Mouse (Mus musculus) limb, embryonic 11.5 days (tissue): ENCODE results near the gene Neb. TPM values are rescaled to one million over a fixed set of nuclear protein-coding genes. Genes with fewer than 3 reads are reported as not detected.
A peak's percentile ranks its signal among the peaks of the same experiment; 100 is the strongest.

ENCODE experiments used
- ATAC-seq: fragments of 200-750 bp; cut with Nextera tagmentation; 2 replicates; pipeline ENCODE4 v1.8.0; 2017; ENCODE audit warnings: low read depth; ENCODE audit not compliant: insufficient number of reproducible peaks, low FRiP score, low TSS enrichment
- DNase-seq: peaks from one replicate; pipeline ENCODE4 v3.0.0-alpha.2; 2015; ENCODE audit warnings: low spot score
- H3K27ac ChIP-seq: fragments of 300-500 bp; sonication (generic); replicated peaks from 2 replicates; pipeline ENCODE4 v1.5.1; 2014; ENCODE audit warnings: low read depth, mild to moderate bottlenecking, low read length
- H3K27me3 ChIP-seq: fragments of 300-500 bp; sonication (generic); 2 replicates; pipeline ENCODE4 v1.6.1; 2014; ENCODE audit warnings: mild to moderate bottlenecking, low read length, mixed read lengths; ENCODE audit not compliant: control insufficient read depth, insufficient read depth
- H3K36me3 ChIP-seq: fragments of 300-500 bp; sonication (generic); 2 replicates; pipeline ENCODE4 v1.6.1; 2014; ENCODE audit warnings: mild to moderate bottlenecking, low read length, moderate library complexity, mixed read lengths; ENCODE audit not compliant: control insufficient read depth, insufficient read depth
- H3K4me1 ChIP-seq: fragments of 300-500 bp; sonication (generic); 2 replicates; pipeline ENCODE4 v1.6.1; 2014; ENCODE audit warnings: low read length, mixed read lengths; ENCODE audit not compliant: control insufficient read depth, insufficient read depth
- H3K4me2 ChIP-seq: fragments of 300-500 bp; sonication (generic); 2 replicates; pipeline ENCODE4 v1.6.1; 2014; ENCODE audit warnings: low read depth, mild to moderate bottlenecking, moderate library complexity; ENCODE audit not compliant: severe bottlenecking
- H3K4me3 ChIP-seq: fragments of 300-500 bp; sonication (generic); 2 replicates; pipeline ENCODE4 v1.5.1; 2014; ENCODE audit warnings: low read depth, low read length
- H3K9ac ChIP-seq: fragments of 300-500 bp; sonication (generic); 2 replicates; pipeline ENCODE4 v1.6.1; 2014; ENCODE audit warnings: mild to moderate bottlenecking, low read length
- H3K9me3 ChIP-seq: fragments of 300-500 bp; sonication (generic); 2 replicates; pipeline ENCODE4 v1.6.1; 2016; ENCODE audit warnings: low read length; ENCODE audit not compliant: control insufficient read depth
- WGBS: fragments of 180-500 bp; shearing (Covaris S2); extraction: QIAGEN DNeasy Blood & Tissue Kit; methylation state at CpG from one replicate; pipeline ENCODE4 v1.1.7; 2014; 5-methylcytosine and 5-hydroxymethylcytosine counted together
- polyA plus RNA-seq: library from polyadenylated mRNA; unstranded; fragments of >200 nt; fragmentation: Nextera tagmentation; extraction: Ambion mirVana; gene quantifications from 2 replicates; pipeline ENCODE4 v1.2.1, GENCODE M21; 2014

The Neb gene
- polyA plus RNA-seq, 1 experiment from 2014 or later = 8.1 TPM

DNA sequence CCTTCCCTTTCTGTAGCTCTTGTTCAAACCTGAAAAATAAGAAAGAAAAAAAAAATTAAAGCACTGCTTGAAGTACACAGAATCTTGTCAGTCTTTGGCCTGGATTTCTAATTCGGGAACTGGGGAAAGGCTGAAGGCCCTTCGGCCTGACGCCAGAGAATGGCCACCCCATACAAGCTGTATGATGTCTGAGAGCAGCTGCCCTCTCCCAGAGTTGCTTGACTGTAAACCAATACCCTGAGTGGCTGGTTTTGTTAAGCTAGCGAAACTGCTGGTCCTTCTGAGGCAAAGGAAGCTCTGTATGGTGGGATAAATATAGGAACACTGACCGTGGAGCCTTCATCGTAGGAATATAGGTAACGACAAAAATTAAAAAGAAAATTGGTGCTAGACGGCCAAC, 43.2 kb downstream of the Neb start:
- H3K4me3 ChIP-seq = no peak overlapping the region
- WGBS = 85% methylated on average over 8 of the region's 8 CpGs
- no peak for ATAC-seq

DNA sequence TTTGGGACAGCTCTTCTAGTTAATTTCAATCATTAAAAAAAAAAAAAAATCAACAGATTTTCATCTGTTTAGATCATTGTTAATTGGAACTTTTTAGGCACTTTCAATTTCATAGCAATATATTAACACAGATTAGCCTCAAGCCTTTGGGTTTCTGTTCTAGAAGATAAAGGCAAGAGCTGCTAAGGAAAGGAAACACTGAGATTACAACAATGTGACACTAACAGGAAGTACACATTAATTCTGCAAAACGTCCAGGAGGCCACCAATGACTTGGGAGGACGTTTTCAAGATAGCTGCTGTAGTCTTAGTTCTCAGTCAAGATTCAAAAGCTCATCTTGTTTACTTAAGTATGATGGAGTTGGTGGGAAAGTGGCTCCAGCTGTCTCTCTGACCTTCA, 44.7 kb downstream of the Neb start:
- no peak for ATAC-seq
- whole genome bisulfite sequencing = 50% methylated on average over 2 of the region's 2 CpGs

More for the DNA sequence above, 43.2 kb downstream of the Neb start:
- H3K9ac ChIP-seq = no peak overlapping the region
- no peaks in the 10 kb centered on the region for H3K4me1 ChIP-seq
- DNase-seq = no peak
- no peaks in the 10 kb centered on the region for H3K27me3 ChIP-seq
- no peaks in the 10 kb centered on the region for H3K36me3 ChIP-seq
- no peak overlapping the region for H3K27ac ChIP-seq
- no peak overlapping the region for H3K4me2 ChIP-seq
- no peaks in the 10 kb centered on the region for H3K9me3 ChIP-seq

DNA sequence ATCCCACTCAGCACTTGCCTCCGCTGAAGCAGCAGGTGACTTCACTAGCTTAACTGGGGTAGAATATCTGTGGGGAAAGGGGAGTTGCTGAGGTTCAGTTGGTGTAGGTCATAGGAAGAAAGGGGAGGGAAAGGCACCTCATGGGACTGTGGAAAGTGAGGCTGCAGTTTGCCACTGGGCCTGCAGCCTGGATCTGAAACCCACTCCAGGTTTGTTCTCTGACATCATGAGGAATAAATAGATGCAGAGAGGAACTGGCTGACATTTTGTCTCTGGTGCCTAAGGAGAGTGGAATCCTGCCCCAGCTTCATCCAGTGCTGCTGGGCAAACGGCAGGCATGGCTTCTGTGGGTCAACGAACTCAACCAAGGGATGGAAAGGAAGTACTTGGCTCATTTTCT, 46.5 kb downstream of the Neb start:
- Histone ChIP-seq H3K4me1 (no peaks in the 10 kb centered on the region), H3K36me3 (no peaks in the 10 kb centered on the region), H3K4me3 (no peak overlapping the region), H3K27ac (no peak overlapping the region), H3K9ac (no peak overlapping the region), H3K9me3 (no peaks in the 10 kb centered on the region), H3K27me3 (no peaks in the 10 kb centered on the region), H3K4me2 (no peak overlapping the region)
- DNase-seq (no peak), ATAC-seq (no peak)
- WGBS = 93% methylated on average over 3 of the region's 3 CpGs

More for the DNA sequence above, 44.7 kb downstream of the Neb start:
- H3K9ac ChIP-seq = no peak overlapping the region
- H3K4me3 ChIP-seq = no peak overlapping the region
- no peaks in the 10 kb centered on the region for H3K36me3 ChIP-seq
- no peaks in the 10 kb centered on the region for H3K4me1 ChIP-seq
- H3K9me3 ChIP-seq = no peaks in the 10 kb centered on the region
- no peak overlapping the region for H3K4me2 ChIP-seq
- H3K27me3 ChIP-seq = no peaks in the 10 kb centered on the region
- DNase-seq = no peak
- no peak overlapping the region for H3K27ac ChIP-seq

DNA sequence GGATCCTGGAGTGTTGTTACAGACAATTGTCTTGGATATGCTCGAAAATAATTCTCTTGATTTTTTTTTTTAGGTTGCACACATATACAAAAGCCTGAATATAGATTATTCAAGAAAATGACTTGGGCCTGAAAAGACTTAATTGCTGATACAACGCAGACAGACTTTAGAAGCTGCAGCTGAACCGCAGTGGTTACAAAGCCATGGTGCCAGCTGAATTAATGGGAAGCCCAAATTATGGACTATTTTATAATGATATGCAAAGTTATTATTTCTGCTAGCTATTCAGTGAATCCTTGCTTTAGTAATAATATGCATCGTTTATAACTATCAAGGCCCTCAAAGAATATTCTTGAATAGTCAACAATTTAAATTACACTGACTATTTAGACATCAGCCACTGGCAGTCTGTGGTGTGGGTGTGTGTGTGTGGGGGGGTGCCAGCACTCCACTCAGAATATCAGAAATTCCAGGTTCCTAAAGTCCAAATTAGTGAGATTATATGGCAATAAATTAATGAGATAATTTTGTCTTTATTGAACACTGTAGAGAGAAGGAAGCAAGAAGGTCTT, 50.9 kb downstream of the Neb start:
- ATAC-seq = no peak
- 86% methylated on average over 4 of the region's 4 CpGs for WGBS

DNA sequence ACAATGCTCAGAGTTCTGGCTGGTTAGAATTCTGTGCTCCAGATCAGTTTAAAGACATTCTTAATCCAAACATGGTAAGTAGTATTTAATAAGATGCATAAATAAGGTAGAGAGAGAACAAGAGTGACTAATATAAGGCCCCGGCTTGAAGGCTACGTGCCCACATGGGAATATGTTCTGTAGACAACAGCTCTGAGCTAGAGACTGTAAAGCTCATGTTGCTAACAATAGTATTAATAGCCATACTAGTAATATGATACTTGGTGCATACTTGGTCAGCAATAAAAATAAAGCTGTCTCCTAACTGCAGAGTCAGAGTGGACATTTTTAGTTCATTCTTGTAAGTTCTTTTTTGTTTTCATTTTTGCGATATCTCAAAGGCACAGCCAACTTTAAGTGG, 56.4 kb downstream of the Neb start:
- ATAC-seq = no peak
- no peak overlapping the region for H3K4me2 ChIP-seq
- H3K27ac ChIP-seq = no peak overlapping the region
- no peaks in the 10 kb centered on the region for H3K36me3 ChIP-seq
- no peaks in the 10 kb centered on the region for H3K4me1 ChIP-seq
- H3K27me3 ChIP-seq = no peaks in the 10 kb centered on the region
- H3K9me3 ChIP-seq = no peaks in the 10 kb centered on the region
- 87% methylated on average over 3 of the region's 3 CpGs for WGBS
- no peak overlapping the region for H3K9ac ChIP-seq
- DNase-seq = no peak
- H3K4me3 ChIP-seq = no peak overlapping the region

More for the DNA sequence above, 50.9 kb downstream of the Neb start:
- DNase-seq = no peak
- H3K9ac ChIP-seq = no peak overlapping the region
- H3K9me3 ChIP-seq = no peaks in the 10 kb centered on the region
- H3K27me3 ChIP-seq = no peaks in the 10 kb centered on the region
- no peak overlapping the region for H3K4me3 ChIP-seq
- H3K4me2 ChIP-seq = no peak overlapping the region
- H3K27ac ChIP-seq = no peak overlapping the region
- H3K36me3 ChIP-seq = no peaks in the 10 kb centered on the region
- no peaks in the 10 kb centered on the region for H3K4me1 ChIP-seq

DNA sequence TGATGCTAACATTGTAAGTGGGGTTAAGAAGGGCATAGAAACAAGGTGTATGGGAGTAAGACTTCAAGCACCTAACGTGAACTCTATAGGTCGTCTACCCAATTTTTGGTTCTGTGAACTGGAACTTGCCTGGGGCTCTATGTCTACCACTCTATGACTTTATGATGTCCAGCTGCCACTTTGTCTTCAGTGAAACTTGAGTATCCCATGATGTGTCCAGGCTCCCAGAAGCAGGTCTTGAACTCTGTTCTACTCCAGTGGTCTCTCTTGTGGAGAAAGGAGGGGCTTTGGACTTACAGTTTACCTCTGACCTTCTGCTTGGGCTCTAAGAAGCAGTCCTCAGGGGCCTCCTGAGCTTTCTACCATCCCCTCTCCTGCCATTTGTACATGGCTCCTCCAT, 58.1 kb downstream of the Neb start:
- H3K27ac ChIP-seq = no peak overlapping the region
- WGBS = 92% methylated on average over 2 of the region's 2 CpGs
- ATAC-seq = no peak

DNA sequence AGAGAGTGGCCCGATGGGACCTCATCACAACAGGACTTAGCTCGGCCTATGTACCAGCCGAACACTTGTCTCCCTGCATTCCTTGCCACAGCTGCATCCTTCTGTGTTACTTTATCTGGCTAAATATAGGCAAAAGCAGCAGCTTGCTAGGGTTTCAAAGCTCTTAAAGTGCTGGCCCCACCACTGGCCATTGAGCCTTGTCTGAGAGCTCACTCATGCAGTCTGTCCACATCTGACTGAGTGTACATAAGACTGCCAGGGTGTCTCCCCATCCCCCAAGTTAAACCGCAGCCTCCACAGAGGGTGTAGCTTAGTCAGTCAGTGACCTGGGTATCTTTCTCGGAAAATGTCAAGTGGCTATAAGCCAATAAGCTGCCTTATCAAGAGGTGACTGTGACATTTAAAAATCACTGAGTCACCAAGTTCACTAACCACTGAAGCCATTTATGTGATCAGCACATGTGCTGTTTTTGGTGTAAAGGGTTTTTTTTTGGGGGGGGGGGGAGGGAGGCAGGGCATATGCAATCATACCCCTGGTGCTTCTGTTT, 59.2 kb downstream of the Neb start:
- Histone ChIP-seq H3K27me3 (no peaks in the 10 kb centered on the region), H3K4me1 (no peaks in the 10 kb centered on the region), H3K9me3 (no peaks in the 10 kb centered on the region), H3K9ac (no peak overlapping the region), H3K4me3 (no peak overlapping the region), H3K4me2 (no peak overlapping the region), H3K36me3 (no peaks in the 10 kb centered on the region), H3K27ac (no peak overlapping the region)
- ATAC-seq = peak; percentile 65; the same call in 1 of the 2 replicates
- DNase-seq = no peak
- 79% methylated on average over 5 of the region's 5 CpGs for WGBS

More for the DNA sequence above, 58.1 kb downstream of the Neb start:
- Histone ChIP-seq H3K9ac (no peak overlapping the region), H3K9me3 (no peaks in the 10 kb centered on the region), H3K36me3 (no peaks in the 10 kb centered on the region), H3K4me3 (no peak overlapping the region), H3K4me1 (no peaks in the 10 kb centered on the region), H3K27me3 (no peaks in the 10 kb centered on the region), H3K4me2 (no peak overlapping the region)
- no peak for DNase-seq

DNA sequence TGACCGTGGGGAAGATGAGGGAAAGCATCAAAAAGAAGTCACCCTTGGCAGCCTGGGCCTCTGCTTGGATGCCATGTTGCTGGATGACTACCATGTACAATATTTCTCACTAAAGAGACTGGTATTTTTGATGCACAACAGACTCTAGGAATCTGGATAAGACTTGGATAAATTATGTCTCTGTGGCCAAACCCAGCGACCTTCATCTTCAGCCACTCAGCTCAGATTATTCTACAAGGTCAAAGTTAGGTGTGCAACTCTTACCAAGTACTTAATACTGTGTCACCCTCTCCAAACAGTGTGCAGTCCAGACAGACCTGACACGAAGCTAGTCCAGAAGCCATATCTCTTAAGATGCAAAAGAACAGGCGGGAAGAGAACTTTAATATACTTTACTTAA, 60.8 kb downstream of the Neb start:
- Histone ChIP-seq H3K9ac (no peak overlapping the region), H3K9me3 (no peaks in the 10 kb centered on the region), H3K27me3 (no peaks in the 10 kb centered on the region), H3K4me1 (no peaks in the 10 kb centered on the region), H3K4me2 (no peak overlapping the region), H3K27ac (no peak overlapping the region), H3K36me3 (no peaks in the 10 kb centered on the region), H3K4me3 (no peak overlapping the region)
- ATAC-seq (no peak), DNase-seq (no peak)
- 82% methylated on average over 4 of the region's 4 CpGs for WGBS

DNA sequence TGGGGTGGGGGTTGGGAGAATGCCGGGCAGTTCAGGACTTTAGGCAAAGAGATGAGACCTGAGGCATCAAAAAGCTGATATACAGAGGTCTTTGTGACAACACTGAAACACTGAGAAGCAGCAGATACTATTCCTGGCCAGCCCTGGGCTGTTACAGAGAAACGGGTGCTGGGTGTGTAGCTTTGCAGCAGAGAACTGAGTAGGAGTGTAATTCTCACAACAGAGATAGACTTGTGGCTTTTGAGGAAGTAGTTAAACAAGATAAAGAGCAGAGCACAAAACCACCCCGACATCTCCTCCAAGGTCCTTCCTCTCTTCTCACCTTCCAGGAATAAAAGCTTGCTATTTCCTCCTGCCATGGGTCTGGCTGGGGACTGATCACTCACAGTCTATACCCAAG, 62.5 kb downstream of the Neb start:
- H3K36me3 ChIP-seq = no peaks in the 10 kb centered on the region
- H3K27me3 ChIP-seq = no peaks in the 10 kb centered on the region
- DNase-seq (no peak), ATAC-seq (no peak)
- H3K4me2 ChIP-seq = no peak overlapping the region
- no peak overlapping the region for H3K9ac ChIP-seq
- no peak overlapping the region for H3K4me3 ChIP-seq
- H3K4me1 ChIP-seq = no peaks in the 10 kb centered on the region
- no peak overlapping the region for H3K27ac ChIP-seq
- H3K9me3 ChIP-seq = no peaks in the 10 kb centered on the region
- 61% methylated on average over 3 of the region's 3 CpGs for WGBS
